Mouse (Mus musculus) MEL (cell line): ENCODE measurements at regions not wholly inside any gene's neighbourhood (a gene's known extent, or its start where the extent isn't known, plus 50 kb on each side); places are given as distances from the start of the nearest gene placed in this dataset.
A peak's percentile ranks its signal among the peaks of the same experiment; 100 is the strongest.

Experiments used
- DNase-seq: peaks from one replicate; pipeline ENCODE4 v3.0.0; 2011; ENCODE audit warnings: low read depth, low spot score
- H3K27ac ChIP-seq: 2 replicates; pipeline ENCODE4 v1.5.1; 2012; ENCODE audit warnings: low read depth, mild to moderate bottlenecking, control low read depth, low read length, moderate library complexity; ENCODE audit not compliant: control insufficient read depth
- H3K27me3 ChIP-seq, 2 experiments: fragments of 150-350 bp in 1 of 2; sonication (generic) in 1 of 2; 2 replicates each; pipeline ENCODE4 v1.6.1; 2012; ENCODE audit warnings: low read length in 2 of 2, mild to moderate bottlenecking in 2 of 2, improper control_type of control experiment in 1 of 2, moderate library complexity in 1 of 2; ENCODE audit not compliant: insufficient read depth in 2 of 2, control insufficient read depth in 1 of 2
- H3K36me3 ChIP-seq, 2 experiments: 2 replicates each; pipeline ENCODE4 v1.6.1; 2012 to 2014; ENCODE audit warnings: low read length in 2 of 2, improper control_type of control experiment in 1 of 2, inconsistent platforms in 1 of 2, mild to moderate bottlenecking in 1 of 2; ENCODE audit not compliant: insufficient read depth in 2 of 2, control insufficient read depth in 1 of 2
- H3K4me1 ChIP-seq, 2 experiments: fragments of 150-350 bp in 1 of 2; sonication (generic) in 1 of 2; 2 replicates each; pipeline ENCODE4 v1.6.1; 2012; ENCODE audit warnings: low read length in 2 of 2, improper control_type of control experiment in 1 of 2, mild to moderate bottlenecking in 1 of 2; ENCODE audit not compliant: insufficient read depth in 2 of 2, control insufficient read depth in 1 of 2
- H3K4me3 ChIP-seq, 2 experiments: fragments of 150-350 bp in 1 of 2; sonication (generic) in 1 of 2; 2 replicates each; pipeline ENCODE4 v1.5.1; 2012; ENCODE audit warnings: low read depth in 2 of 2, low read length in 2 of 2, mild to moderate bottlenecking in 2 of 2, moderate library complexity in 2 of 2, control low read depth in 1 of 2, improper control_type of control experiment in 1 of 2; ENCODE audit not compliant: control insufficient read depth in 1 of 2, insufficient read depth in 1 of 2
- H3K79me2 ChIP-seq: 2 replicates; pipeline ENCODE4 v1.6.1; 2012; ENCODE audit warnings: mild to moderate bottlenecking, low read length, moderate library complexity; ENCODE audit not compliant: control insufficient read depth, poor library complexity, insufficient read depth
- H3K9ac ChIP-seq: 2 replicates; pipeline ENCODE4 v1.6.1; 2012; ENCODE audit warnings: low read depth, mild to moderate bottlenecking, control low read depth, low read length, moderate library complexity; ENCODE audit not compliant: control insufficient read depth, poor library complexity, severe bottlenecking
- H3K9me3 ChIP-seq: fragments of 150-350 bp; sonication (generic); replicated peaks from 2 replicates; pipeline ENCODE4 v1.6.1; 2012; ENCODE audit warnings: mild to moderate bottlenecking, low read length, improper control_type of control experiment, moderate library complexity; ENCODE audit not compliant: insufficient read depth
- CHD2 ChIP-seq: IDR thresholded peaks from 2 replicates; pipeline ENCODE4 v1.6.1; 2011; ENCODE audit warnings: low read length, improper control_type of control experiment
- CTCF ChIP-seq, 3 experiments: IDR thresholded peaks in 2 of 3; conservative IDR thresholded peaks in 1 of 3; 2 replicates each; pipeline ENCODE4 v1.5.1; 2011 to 2012; ENCODE audit warnings: low read length in 3 of 3, low read depth in 2 of 3, mild to moderate bottlenecking in 2 of 3, improper control_type of control experiment in 1 of 3, inconsistent platforms in 1 of 3, mixed read lengths in 1 of 3, moderate library complexity in 1 of 3; ENCODE audit not compliant: control insufficient read depth in 1 of 3, insufficient read depth in 1 of 3, poor library complexity in 1 of 3, severe bottlenecking in 1 of 3
- ETS1 ChIP-seq: IDR thresholded peaks from 2 replicates; pipeline ENCODE4 v1.6.1; 2012; ENCODE audit warnings: low read depth, mild to moderate bottlenecking, inconsistent platforms, low read length, improper control_type of control experiment, moderate library complexity
- GABPA ChIP-seq: IDR thresholded peaks from 2 replicates; pipeline ENCODE4 v1.6.1; 2012; ENCODE audit warnings: low read depth, mild to moderate bottlenecking, inconsistent platforms, low read length, improper control_type of control experiment, moderate library complexity
- HCFC1 ChIP-seq: IDR thresholded peaks from 2 replicates; pipeline ENCODE4 v1.6.1; 2012; ENCODE audit warnings: low read depth, mild to moderate bottlenecking, inconsistent platforms, low read length, improper control_type of control experiment, moderate library complexity
- JUND ChIP-seq: IDR thresholded peaks from 2 replicates; pipeline ENCODE4 v1.6.1; 2011; ENCODE audit warnings: low read depth, mild to moderate bottlenecking, improper control_type of control experiment, low read length
- KAT2A ChIP-seq: conservative IDR thresholded peaks from 2 replicates; pipeline ENCODE4 v1.6.1; 2012; ENCODE audit warnings: low read depth, low read length, improper control_type of control experiment, inconsistent platforms
- MAX ChIP-seq: IDR thresholded peaks from 2 replicates; pipeline ENCODE4 v1.6.1; 2011; ENCODE audit warnings: low read length, improper control_type of control experiment
- MAZ ChIP-seq: IDR thresholded peaks from 2 replicates; pipeline ENCODE4 v1.6.1; 2012; ENCODE audit warnings: low read depth, mild to moderate bottlenecking, inconsistent platforms, low read length, improper control_type of control experiment
- MXI1 ChIP-seq: IDR thresholded peaks from 2 replicates; pipeline ENCODE4 v1.6.1; 2011; ENCODE audit warnings: mild to moderate bottlenecking, low read depth, low read length, improper control_type of control experiment
- MYC ChIP-seq: IDR thresholded peaks from 2 replicates; pipeline ENCODE4 v1.6.1; 2011; ENCODE audit warnings: low read depth, mild to moderate bottlenecking, low read length, improper control_type of control experiment, moderate library complexity
- NELFE ChIP-seq: IDR thresholded peaks from 2 replicates; pipeline ENCODE4 v1.6.1; 2011; ENCODE audit warnings: low read depth, low read length, improper control_type of control experiment
- NRF1 ChIP-seq: IDR thresholded peaks from 2 replicates; pipeline ENCODE4 v1.6.1; 2014; ENCODE audit warnings: low read depth, mild to moderate bottlenecking, inconsistent platforms, low read length, improper control_type of control experiment, moderate library complexity; ENCODE audit not compliant: poor library complexity, insufficient read depth, severe bottlenecking
- POLR2A ChIP-seq, 2 experiments: IDR thresholded peaks; 2 replicates each; pipeline ENCODE4 v1.6.1; 2011 to 2012; ENCODE audit warnings: low read length in 2 of 2, mild to moderate bottlenecking in 2 of 2, control low read depth in 1 of 2, improper control_type of control experiment in 1 of 2, low read depth in 1 of 2, moderate library complexity in 1 of 2; ENCODE audit not compliant: control insufficient read depth in 1 of 2, insufficient read depth in 1 of 2, poor library complexity in 1 of 2
- POLR2AphosphoS5 ChIP-seq: IDR thresholded peaks from 2 replicates; pipeline ENCODE4 v1.6.1; 2012; ENCODE audit warnings: low read depth, borderline replicate concordance, mild to moderate bottlenecking, inconsistent platforms, low read length, moderate library complexity, mixed read lengths
- RAD21 ChIP-seq: IDR thresholded peaks from 2 replicates; pipeline ENCODE4 v1.6.1; 2011; ENCODE audit warnings: mild to moderate bottlenecking, low read depth, low read length, improper control_type of control experiment
- SMC3 ChIP-seq: IDR thresholded peaks from 2 replicates; pipeline ENCODE4 v1.6.1; 2011; ENCODE audit warnings: low read depth, low read length, improper control_type of control experiment
- TBP ChIP-seq: IDR thresholded peaks from 2 replicates; pipeline ENCODE4 v1.8.0; 2011; ENCODE audit warnings: low read depth, low read length, improper control_type of control experiment
- UBTF ChIP-seq: IDR thresholded peaks from 2 replicates; pipeline ENCODE4 v1.6.1; 2012; ENCODE audit warnings: low read depth, mild to moderate bottlenecking, inconsistent platforms, low read length, improper control_type of control experiment, moderate library complexity, borderline replicate concordance; ENCODE audit not compliant: insufficient read depth
- USF1 ChIP-seq: IDR thresholded peaks from 2 replicates; pipeline ENCODE4 v1.6.1; 2014; ENCODE audit warnings: low read depth, mild to moderate bottlenecking, inconsistent platforms, low read length, improper control_type of control experiment, moderate library complexity
- ZC3H11A ChIP-seq: IDR thresholded peaks from 2 replicates; pipeline ENCODE4 v1.6.1; 2012; ENCODE audit warnings: low read depth, mild to moderate bottlenecking, inconsistent platforms, low read length, improper control_type of control experiment
- ZKSCAN1 ChIP-seq: IDR thresholded peaks from 2 replicates; pipeline ENCODE4 v1.6.1; 2012; ENCODE audit warnings: low read depth, mild to moderate bottlenecking, inconsistent platforms, low read length, improper control_type of control experiment, moderate library complexity

- TF ChIP-seq NELFE, result no peak
- TF ChIP-seq MAX, result no peak
- TF ChIP-seq POLR2A (IDR thresholded peaks at IDR 0.05; ENCODE audit: control insufficient read depth in 1 of 2, insufficient read depth in 1 of 2, low read depth in 1 of 2, low read length in 2 of 2, poor library complexity in 1 of 2), result no peak
- TF ChIP-seq HCFC1, result no peak
- no peak for TF ChIP-seq MAZ
- TF ChIP-seq ZKSCAN1, result no peak
- TF ChIP-seq CTCF (IDR thresholded peaks at IDR 0.05 in 2 of 3, conservative IDR thresholded peaks at IDR 0.05 in 1 of 3; ENCODE audit: control insufficient read depth in 1 of 3, insufficient read depth in 1 of 3, low read depth in 2 of 3, low read length in 3 of 3, poor library complexity in 1 of 3, severe bottlenecking in 1 of 3), result no peak
- no peak for TF ChIP-seq MXI1
- TF ChIP-seq ETS1, result no peak
- TF ChIP-seq JUND, result no peak
- TF ChIP-seq KAT2A, result no peak
- TF ChIP-seq MYC, result no peak
- no peak for TF ChIP-seq GABPA
- TF ChIP-seq TBP, result no peak
- no peak for TF ChIP-seq CHD2
- no peak for TF ChIP-seq RAD21
- TF ChIP-seq USF1, result no peak
- TF ChIP-seq ZC3H11A, result no peak
- TF ChIP-seq UBTF, result no peak
- TF ChIP-seq POLR2AphosphoS5, result no peak
- H3K27ac ChIP-seq, result no peak overlapping the region
- DNase-seq, result no peak
- H3K4me1 ChIP-seq, result no peaks in the 10 kb centered on the region
- H3K79me2 ChIP-seq, result no peaks in the 10 kb centered on the region
- H3K4me3 ChIP-seq, result no peak overlapping the region
- H3K9me3 ChIP-seq, result no peaks in the 10 kb centered on the region
- H3K36me3 ChIP-seq, result no peaks in the 10 kb centered on the region
- H3K27me3 ChIP-seq, result no peaks in the 10 kb centered on the region
- H3K9ac ChIP-seq, result no peak overlapping the region
Observed at GRCm38 (mm10) chr6:68532599-68532998, 997.0 kb upstream of the Tacstd2 start.

GRCm38 (mm10) chr6:68503937-68504336 is 968.3 kb upstream of the Tacstd2 start:
- Histone ChIP-seq H3K9ac (no peak overlapping the region), H3K27ac (no peak overlapping the region), H3K4me1 (no peaks in the 10 kb centered on the region), H3K79me2 (no peaks in the 10 kb centered on the region), H3K27me3 (no peaks in the 10 kb centered on the region), H3K9me3 (no peaks in the 10 kb centered on the region), H3K4me3 (no peak overlapping the region), H3K36me3 (no peaks in the 10 kb centered on the region)
- TF ChIP-seq RAD21 (peak; percentile 35), NRF1 (no peak), CTCF (IDR thresholded peaks at IDR 0.05 in 2 of 3, conservative IDR thresholded peaks at IDR 0.05 in 1 of 3; ENCODE audit: control insufficient read depth in 1 of 3, insufficient read depth in 1 of 3, low read depth in 2 of 3, low read length in 3 of 3, poor library complexity in 1 of 3, severe bottlenecking in 1 of 3) (peak in 1 of 3 experiments; percentile 29; a peak in 2 of 6 replicates), SMC3 (peak; percentile 20)
- DNase-seq, result peak; percentile 3
